Mouse (Mus musculus) thymus, adult 2 months (tissue): ENCODE measurements at regions not wholly inside any gene's neighbourhood (a gene's known extent, or its start where the extent isn't known, plus 50 kb on each side); places are given as distances from the start of the nearest gene placed in this dataset.

Source experiments
- CTCF ChIP-seq: fragments of 200-500 bp; IDR thresholded peaks from 2 replicates; pipeline ENCODE4 v1.5.1; 2012; ENCODE audit warnings: mild to moderate bottlenecking, control low read depth, low read length, moderate library complexity, borderline replicate concordance; ENCODE audit not compliant: control insufficient read depth, poor library complexity, insufficient read depth; ENCODE audit errors: extremely low read depth
- POLR2A ChIP-seq: fragments of 200-500 bp; IDR thresholded peaks from 2 replicates; pipeline ENCODE4 v1.6.1; 2012; ENCODE audit warnings: mild to moderate bottlenecking, low read length, control low read depth, moderate library complexity; ENCODE audit not compliant: control insufficient read depth, poor library complexity, insufficient read depth; ENCODE audit errors: extremely low read depth

DNA sequence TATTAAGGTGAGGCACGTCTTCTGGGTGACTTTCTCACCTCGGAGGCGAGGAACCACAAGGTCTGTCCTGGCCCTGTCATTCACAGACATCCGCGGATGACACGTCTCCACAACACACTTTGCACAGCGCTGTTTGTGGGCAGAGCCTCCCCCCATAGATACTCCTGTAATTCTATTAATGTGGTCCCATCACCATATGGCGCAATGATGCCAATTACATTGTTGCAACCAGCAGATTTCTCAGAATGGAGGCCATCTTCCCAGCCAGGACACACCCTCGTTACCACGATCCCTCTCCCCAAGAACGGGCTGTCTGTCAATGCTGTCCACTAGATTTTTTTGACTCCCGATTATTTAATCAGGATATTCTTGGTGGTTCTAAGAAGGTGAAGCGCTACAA, 365.9 kb downstream of the Vrk1 start:
- TF ChIP-seq POLR2A (no peak), CTCF (no peak)
